Mouse (Mus musculus) brain, adult 2 months (tissue): ENCODE measurements at regions not wholly inside any gene's neighbourhood (a gene's known extent, or its start where the extent isn't known, plus 50 kb on each side); places are given as distances from the start of the nearest gene placed in this dataset.

Experiments used
- DNase-seq: peaks from one replicate; pipeline ENCODE4 v3.0.0; 2011; ENCODE audit warnings: low read depth, low spot score

DNA sequence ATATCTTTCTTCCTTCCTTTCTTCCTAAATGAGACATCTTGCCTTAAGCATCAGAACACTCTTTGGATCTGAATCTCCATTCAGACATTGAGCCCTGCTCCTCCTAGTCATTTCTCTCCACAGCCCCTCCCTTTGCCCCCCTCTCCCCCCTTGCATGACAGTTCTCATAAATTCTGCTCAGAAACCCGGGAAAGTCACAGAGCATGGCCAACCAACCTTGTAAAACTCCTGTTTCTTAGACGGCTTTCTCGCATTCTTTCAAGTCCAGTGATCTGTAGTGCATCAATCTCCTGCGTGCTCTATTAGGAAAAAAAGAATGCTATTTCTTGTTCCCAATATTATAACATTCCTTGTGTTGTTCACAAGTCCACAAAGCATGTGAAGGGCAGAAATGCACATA, 124.6 kb downstream of the Ugt8a start:
- no peak for DNase-seq

DNA sequence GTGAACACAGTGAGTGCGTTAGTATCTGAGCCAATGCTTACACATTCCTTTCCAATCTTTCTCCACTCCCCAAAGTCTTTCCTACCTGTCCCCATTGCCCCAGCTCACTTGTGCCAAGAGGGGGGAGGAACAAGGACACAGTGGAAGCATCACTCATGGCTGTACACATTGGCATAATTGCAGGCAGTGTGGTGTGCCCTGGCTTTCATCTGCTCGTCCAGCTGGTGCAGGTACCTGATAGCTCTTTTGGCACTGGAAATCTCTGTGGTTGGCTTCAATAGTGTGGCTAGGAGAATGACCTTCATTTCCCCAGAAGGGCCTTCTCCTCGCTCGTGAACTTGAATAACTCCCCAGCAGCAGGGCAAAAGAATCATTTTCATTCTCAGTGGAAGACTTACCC, 125.6 kb downstream of the Ugt8a start:
- DNase-seq: peak; percentile 35

DNA sequence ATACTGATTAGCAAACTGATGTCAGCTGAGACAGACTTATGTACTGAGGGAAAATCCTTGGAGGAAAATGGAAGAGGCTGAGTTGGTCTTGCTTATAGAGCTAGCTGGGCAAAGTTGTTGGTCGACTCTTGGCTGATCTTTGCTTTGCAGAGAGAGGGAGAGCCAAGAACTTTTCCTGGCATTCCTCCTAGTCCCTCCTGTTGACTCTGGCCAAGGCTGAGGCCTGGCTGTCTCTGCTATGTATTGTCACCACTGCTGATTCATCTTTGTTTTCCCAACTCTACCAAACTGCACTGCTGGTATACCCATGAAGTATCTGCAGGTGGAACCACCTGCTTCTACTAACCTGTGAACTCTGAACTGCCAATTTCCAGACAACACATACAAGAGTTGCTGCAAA, 143.8 kb downstream of the Ugt8a start:
- no peak for DNase-seq

DNA sequence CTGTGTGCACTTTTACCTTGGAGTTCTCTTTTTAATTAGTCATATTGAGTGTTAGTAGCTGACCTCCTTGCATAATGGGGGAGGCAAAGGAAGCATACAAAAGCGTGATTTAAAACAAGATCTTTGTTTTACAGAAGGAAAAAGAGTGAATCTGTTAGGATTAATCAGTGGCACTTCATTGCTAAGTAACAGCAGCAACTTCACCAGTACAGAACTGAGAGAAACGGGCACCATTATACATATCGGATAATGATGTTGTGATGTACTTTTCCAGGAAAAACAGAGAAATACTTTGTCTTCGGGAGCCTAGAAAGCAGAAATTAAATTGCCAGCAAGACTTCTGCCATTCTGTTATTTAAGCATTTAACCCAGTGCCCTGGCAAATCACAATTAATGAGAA, 157.1 kb downstream of the Ugt8a start:
- DNase-seq: no peak

DNA sequence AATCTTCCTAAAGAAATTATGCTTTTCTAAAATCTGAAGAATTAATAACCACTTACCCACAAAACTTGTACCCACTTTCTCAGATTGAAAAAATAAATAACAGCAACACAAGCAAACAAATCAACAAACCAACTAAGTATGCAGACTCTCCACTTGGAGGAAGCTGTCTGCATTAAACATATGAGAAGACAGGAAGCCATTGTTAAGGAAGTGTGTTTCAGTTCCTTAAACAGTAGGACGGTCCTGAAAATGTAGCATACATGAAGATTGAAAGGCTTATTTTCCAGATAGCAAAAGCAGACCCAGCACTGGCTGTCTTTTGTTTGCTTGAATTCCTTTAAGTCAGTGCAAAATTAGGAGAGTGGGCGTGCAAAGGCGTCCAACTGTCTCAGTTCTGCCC, 158.2 kb downstream of the Ugt8a start:
- DNase-seq: no peak
